Mouse (Mus musculus): ENCODE measurements around the gene 4930590J08Rik.
"Not testable (repeated sequence)": the region's sequence is repeated elsewhere in the genome, so short reads cannot be mapped to it uniquely, and the experiment has no call there.

Gene 4930590J08Rik

DNA sequence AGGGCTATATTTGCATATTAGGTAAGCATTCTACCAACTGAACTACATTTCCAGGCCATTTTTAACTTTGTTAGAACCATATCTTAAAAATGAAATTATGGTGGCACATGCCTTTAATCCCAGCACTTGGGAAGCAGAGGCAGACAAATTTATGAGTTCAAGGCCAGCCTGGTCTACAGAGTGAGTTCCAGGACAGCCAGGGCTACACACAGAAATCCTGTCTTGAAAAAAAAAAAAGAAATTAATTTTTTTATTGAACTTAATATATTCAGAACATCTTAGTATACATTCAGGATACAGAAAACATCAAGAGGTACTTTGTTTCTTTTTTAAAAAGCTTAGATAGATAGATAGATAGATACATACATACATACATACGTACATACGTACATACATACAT, at the start of gene 4930590J08Rik:
4930590J08Rik (plus strand) TSS at position 301 of the 400 bp plus-strand sequence.
- DNase-seq, result not testable (repeated sequence)

DNA sequence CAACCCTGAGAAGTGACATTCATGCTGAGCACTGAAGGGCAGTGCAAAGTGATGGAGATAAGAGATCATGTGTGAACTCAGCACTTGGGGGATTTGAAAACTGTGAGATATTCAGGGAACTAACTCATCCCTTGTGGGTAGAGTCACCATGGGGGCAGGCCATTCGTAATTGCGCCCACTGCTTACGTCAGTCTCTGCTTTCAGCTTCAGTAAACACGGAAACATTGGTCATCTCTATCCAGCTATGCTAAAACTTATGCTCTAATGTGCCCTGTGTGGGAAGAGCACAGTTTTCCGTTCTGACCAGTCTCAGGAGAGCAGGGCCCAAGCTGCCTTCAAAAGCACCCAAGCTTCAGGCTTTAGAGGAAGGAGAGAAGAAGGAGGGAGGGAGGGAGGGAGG, 44.3 kb upstream of the 4930590J08Rik start:
- DNase-seq, result no peak

DNA sequence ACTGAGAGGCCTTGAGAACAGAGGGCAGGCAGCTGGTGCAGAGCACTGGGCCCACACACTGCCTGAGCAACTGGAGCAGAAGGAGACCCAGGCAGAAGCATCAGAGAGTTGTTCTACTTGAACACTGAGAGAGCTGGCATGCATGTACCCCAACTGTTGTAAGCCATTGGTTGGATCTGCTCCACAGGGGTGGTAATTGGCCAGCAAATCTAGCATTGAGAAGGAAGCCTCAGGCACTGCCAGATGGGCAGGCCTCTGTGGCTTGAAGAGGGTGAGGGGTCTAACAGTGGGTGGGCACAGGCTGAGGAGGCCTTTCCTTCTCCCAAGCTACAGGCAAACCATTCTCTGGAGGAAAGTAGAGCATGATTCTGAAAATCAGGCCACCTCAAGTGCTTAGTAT, 39.8 kb upstream of the 4930590J08Rik start:
- DNase-seq, result no peak

DNA sequence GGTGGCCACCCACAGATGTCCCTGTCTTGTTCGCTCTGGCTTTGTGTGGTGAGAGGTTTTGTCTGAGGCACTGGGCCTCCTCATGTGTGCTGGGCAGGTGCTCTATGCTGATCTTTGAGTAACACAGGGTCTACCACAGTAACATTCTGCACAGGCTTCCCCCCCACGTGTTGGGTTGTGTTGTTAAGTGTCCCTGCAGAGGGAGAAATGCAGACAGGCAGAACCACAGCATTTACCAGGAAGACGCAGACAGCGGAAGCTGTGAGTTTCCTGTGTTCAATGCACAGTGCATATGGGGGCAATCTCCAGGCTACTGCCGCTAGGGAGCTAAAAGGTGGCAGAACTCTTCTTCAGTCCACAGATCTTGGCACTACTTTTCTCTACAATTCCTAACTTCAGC, 38.0 kb upstream of the 4930590J08Rik start:
- DNase-seq, result no peak

DNA sequence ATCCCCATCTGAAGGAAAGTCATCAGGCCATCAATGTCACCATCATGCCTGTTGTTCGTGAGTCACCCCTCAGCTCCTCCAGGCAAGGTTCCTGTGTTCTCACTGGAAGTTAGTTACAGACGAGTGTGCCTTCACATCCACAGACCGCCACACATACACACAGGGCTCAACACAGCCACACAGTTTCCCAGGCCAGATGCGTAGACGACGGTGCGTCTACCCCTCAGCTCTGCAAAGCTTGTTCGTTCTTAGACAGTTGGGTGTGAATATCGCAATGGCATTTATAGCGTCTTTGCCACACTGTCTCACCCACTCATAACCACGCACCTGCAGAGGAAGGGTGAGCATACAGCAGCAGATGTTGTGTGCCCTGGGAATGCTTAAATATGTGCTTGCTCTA, 37.0 kb upstream of the 4930590J08Rik start:
- no peak for DNase-seq

DNA sequence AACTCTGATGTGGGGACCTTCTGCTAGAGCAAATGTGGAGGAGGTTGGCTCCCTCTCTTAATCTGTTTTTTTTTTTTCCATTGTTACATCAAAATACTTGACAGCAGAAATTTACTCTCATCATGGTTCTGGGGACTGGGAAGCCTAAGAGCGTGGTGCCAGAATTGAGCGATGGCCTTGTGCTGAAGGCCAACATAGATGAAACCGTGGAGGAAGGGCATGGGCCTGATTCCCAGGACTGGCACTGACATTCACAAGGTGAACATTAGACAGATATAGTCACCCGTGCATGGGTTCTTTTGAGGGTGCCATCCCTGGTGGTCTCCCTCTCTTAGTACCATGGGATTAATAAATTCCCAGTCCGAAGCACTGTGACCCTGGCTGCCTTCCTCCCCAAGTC, 34.5 kb upstream of the 4930590J08Rik start:
- DNase-seq, result no peak

DNA sequence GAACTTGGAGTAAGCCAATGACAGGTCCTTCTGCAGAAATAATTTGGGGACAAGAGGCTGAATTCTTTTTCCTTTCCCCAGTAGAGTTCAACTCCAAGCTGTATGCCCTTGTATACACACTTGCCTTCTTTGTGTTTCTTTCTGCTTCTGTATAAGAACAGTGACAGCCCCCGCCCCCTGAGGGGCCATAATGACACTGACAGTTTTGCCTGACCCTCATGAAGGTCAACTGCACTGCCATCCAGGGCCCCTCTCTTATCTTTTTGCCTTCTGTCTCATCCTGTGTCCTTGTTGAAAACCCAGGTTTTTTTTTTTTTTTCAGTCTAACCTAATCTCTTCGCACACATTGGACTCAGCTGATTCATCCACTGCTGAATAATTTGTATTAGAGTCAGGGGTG, 29.8 kb upstream of the 4930590J08Rik start:
- DNase-seq, result no peak

DNA sequence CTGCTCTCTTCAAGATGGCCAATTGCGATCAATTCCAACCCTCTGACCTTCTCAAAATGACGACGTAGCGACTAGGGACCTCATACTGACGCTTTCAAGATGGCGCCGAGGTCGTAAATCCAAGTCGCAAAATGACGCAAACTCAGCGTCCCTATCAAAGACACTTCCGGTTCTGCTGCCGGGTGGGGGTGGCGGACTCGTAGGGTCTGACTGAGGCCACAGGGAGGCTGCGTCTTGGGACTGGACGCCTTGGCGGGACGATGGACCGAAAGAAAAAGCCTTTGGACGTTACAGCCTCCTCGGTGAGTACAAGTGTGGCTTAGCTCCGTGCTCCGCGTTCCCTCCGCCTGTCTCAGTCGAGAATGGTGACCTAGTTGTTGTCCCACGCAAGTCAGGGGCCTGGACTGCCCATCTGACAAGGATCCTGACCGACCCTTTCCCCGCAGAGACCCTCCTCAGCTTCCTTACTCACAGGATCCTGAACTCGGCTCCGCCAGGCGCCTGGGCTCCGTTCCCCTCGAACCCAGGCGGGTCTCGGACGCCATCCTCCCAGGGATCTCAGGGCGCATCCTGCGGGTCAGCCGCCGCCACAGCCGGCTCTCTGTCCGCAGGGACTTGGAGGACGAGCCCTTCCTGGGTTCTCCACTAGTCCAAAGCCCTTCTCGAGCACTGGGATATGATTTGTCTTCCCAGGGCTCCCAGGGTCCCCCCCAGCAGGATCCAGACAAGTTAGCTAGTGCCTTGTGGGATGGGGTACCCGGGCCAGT, 24.5 kb upstream of the 4930590J08Rik start, which contains the start of gene Ccdc174:
Ccdc174 (plus strand) TSS at position 169 of the 767 bp plus-strand sequence.
- DNase-seq, result peak; percentile 93 to 94

DNA sequence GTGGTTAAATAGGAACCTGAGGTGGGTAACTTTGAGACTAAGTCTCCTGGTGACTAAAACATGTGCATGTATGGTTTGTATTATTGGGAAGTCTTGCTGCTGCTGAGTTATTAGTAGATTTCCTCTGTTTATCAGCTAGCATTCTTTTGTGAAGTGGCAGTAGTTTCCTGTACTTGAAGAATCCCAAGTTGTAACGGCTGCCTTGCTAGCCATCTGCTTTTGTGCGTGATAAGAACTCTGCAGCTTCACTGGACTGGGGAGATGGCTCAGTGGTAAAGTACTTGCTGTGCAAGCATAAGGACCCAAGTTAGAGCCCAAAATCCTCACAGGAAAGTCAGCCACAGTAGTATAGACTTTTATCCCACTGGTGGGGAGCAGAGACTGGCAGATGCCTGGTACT, 18.8 kb upstream of the 4930590J08Rik start:
- DNase-seq, result no peak

DNA sequence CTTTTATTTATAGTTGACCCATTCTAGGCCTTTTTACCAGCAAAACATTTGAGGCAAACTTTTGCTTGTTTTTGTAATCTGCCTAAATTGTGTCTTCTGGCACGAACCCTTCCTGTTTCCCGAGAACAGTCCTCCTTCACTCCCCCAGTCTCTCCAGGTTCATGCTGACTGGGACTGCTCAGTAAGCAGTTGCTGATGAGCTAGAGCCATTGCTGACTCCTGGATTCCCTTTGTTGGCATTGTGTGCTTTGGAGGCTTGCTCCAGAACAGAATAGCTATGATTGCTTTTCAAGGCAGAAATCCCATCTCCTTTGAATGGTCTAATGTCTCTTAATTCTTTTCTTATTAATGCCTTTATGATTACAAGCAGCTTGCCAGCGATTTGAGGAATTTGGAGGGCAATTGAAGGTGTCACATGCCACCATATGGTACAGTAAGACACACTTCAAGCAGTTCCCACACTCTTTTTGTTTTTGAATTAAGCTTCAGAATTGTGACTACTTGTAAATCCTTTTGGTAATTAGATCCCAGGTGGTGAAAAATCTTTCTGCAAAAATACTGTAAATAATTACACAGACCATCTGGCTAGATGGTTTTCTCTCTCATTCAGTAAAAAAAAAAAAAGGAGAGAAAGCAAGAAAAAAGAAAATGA, 13.2 kb upstream of the 4930590J08Rik start:
- no peak for DNase-seq

DNA sequence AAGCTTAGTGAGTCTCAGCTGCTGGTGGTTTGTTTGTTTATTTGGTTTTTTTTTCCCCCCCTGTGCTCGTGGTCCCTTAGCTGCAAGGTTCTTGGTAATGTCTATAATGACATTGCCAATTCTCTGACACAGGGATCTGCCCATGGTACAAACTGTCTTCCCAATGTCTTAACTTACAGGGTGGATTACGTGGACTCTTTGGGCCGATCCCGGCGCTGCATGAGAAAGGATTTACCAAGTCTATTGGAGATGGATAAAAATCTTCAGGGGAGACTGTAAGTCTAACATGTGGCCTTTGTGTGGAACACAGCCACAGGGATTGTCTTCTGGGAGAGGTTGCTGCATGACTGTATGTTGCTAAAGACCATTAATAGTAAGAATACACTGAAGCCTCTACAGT, 12.0 kb upstream of the 4930590J08Rik start:
- no peak for DNase-seq

DNA sequence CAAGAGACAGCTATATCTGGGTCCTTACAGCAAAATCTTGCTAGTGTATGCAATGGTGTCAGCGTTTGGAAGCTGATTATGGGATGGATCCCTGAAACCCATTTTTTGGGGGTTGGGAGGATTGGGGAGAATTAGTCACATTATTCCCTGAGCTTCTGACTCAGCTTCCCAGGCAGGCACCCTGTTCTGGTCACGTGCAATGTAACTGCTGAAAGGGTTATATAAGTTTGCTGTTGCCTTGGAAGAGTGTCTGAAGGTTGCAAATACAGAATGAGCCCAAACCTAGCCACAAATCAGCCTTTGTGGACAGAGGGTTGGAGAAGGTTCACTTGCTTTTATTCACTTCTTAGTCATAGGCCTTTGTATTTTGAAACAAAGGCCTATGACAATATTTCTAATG, 10.8 kb upstream of the 4930590J08Rik start:
- DNase-seq, result no peak

DNA sequence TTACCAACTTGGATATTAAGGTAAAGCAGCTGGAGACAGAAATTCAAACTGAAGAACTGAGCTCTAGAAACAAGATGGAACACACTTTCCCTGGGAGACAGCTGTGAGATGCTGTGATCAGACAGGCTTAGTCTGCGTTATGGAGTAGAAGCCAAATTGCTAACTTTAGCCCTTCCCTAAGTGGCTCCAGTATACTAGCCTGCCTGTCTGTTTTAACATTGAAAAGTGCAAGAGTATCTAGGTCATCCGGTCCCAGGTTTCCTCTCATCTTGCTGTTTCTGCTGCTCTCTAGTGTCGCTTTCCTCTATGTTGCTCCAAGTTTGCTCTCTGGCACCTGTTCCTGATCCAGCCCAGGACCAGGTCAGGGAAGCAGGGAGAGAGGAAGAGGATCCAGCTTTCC, 5.8 kb upstream of the 4930590J08Rik start:
- DNase-seq, result no peak

DNA sequence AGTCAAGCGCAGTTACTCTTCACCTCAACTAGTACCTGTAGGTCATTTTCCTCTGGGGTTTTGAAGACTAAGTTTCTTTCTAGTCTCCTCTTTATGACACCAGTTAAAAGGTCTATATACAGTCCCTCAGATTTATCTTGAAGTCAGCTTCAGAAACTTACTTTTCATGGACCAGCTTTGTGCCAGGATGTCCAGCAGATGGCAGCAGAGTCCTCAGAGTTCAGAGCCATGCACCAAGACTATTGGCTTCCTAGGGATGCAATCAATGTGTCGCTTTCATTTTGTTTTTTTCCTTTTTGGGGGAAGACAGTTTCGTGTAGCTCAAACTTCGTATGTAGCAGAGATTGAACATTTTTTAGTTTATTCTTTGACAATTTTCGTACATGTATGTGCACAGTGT, 1.1 kb upstream of the 4930590J08Rik start:
- DNase-seq, result peak; percentile 65 to 82

DNA sequence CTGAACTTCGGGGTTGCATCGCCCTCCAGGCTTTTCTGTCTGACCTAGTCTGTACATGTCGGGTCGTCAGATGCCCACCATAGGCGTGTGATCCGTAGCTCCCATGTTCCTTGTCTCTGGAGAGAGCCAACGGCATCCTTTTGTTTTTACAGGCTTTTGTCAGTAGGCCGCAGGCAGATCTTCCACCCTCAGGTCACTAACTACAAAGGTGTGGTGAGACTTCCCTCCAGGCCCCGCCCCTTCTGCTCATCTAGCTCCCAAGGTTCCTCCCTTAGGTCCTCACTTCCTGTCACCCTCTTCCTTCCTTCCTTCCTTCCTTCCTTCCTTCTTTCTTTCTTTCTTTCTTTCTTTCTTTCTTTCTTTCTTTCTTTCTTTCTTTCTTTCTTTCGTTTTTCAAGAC, 11.4 kb downstream of the 4930590J08Rik start:
- DNase-seq, result no peak

DNA sequence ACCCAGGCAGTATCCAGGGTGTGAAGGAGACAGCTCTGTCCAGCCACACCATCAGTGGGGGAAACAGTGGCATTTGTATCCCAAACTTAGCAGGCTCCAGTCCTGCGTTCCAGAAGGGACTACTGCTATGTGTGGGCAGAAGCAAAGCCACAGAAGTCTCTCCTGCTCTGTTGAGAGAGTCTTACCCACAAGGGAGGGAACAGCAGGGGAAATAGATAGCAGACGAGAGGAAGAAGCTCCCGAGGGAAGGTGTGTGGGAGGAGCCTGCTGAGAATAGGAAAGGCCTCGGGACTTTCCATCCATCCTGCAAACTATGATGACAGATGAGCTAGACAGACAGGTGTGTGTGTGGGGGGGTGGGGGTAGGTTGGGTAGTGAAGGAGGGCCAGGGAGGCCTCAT, 14.7 kb downstream of the 4930590J08Rik start:
- no peak for DNase-seq

DNA sequence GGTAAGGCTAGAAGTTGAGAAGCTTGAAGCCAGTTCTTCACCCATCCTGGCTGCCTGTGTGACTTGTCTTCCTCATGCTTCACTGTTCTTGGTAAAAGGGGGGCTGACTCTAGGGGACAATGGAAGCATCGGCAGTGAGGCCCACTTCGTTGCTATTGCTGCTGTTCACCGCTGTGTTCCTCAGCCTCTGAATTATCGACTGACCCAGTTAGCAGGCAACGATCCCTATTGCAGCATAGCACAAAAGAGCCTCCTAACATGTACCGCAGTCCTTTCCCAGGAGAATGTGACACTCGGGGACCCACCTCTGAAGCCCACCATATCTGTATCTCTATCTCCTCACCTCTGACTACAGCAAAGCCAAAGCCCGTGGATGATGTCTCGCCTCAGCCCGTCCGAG, 15.1 kb downstream of the 4930590J08Rik start:
- DNase-seq, result no peak

DNA sequence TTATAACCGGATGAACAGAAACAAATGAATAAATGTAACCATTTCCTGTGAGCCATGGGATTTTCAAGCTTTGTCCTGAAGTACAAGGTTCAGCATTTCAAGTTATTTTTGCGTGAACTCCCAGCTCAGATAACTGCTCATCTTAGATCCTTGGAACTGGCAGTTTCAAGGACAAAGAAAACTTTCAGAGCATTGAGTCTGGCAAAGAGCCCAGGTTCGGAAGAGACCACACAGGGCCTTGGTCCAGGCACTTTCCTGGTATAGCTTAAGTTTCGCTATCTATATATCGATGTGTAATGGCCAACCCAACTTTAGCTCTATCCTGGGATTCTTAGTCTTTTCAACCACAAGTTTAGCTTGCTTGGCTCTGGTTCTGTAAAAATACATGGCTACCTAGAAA, 28.6 kb downstream of the 4930590J08Rik start:
- no peak for DNase-seq

DNA sequence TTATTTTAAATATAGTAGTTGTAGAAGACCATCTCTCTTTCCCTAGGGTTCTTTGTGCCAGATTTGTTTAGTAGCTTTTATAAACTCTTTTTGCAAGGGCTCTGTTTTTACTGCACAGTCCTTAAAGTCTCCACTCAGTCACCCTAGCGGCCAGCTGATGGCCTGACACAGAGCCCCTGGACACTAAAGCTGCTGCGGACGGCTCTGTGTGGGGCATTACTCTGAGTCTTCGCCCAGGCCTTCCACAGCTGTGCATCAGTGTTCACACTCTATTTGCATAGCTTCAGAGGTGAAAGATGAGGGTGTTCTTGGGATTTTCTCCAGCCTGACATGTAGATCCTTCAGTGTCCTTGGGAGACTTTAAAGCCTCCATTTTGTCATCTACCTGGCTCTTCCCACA, 35.9 kb downstream of the 4930590J08Rik start:
- DNase-seq, result peak; percentile 40 to 83

DNA sequence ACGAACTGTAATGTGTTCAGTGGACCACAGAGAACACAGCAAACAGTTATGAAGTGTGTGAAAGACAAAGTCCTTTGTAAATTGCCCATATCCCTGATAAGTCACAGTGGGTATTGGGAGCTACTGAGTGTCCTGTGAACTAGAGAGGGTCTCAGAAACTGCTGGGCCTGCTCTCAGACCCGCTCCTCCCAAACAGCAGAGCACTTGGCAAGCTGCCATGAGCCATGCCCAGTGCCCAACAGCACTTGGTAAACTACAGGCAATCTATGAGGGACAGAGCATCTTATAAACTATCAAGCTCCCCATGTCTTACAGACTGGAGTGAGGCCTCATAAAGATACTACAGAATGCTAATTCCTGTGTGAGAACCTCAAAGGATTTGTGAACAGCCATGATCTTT, 45.8 kb downstream of the 4930590J08Rik start:
- no peak for DNase-seq

DNA sequence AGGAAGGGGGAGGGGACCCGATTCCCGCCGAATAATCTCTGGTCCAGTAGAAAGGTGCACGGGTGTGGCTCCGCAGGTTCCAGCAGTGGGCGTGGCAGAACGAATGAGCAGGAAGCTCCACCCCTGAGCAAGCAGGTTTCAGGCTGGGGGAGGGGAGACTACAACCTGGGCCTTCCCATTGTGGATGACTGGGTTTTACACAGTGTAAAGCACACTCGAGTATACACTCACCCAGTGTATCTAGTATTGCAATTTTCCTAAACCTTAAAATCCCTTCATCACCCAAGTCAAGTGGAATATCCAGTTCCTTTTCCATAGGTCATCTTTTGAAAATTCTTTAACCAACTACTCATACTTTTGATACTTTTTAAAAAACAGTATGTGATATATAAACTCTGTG, 55.4 kb downstream of the 4930590J08Rik start:
- not testable (repeated sequence) for DNase-seq

DNA sequence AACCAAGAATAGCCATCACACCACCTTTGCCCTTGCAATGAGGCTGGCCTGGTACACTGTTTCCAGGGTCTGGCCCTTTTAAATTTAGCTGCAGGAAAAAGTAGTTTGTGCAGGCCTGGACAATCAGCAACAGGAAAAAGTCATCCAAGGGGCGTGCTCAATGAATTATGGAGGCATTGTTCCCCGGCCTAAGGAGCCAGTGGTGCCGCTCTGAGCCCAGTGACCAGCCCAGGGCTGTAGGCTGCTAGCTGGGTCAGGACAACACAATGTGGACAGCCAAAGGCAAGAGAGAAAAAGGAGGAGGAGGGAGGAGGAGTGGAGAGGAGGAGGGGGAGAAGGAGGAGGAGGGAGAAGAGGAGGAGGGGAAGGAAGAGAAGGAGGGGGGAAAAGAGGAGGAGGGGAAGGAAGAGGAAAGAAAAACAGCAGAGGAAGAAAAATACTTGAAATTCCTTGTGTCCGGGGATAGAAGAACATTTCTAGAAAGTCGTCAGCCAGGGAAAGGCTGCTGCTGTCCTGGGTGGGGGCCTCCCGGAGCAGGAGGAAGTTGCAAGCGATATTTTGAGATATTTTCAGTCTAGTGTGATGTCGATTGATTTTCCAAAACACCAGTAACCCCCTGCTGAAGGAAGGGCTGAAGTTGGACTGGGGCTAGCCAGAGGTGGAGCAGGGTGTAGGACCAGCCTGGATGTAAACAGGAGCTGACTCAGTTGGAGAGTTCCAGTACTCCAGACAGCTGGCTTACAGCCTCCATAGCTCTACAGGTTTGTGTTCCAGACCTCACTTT, 57.6 kb downstream of the 4930590J08Rik start:
- peak; percentile 64 to 82 for DNase-seq

DNA sequence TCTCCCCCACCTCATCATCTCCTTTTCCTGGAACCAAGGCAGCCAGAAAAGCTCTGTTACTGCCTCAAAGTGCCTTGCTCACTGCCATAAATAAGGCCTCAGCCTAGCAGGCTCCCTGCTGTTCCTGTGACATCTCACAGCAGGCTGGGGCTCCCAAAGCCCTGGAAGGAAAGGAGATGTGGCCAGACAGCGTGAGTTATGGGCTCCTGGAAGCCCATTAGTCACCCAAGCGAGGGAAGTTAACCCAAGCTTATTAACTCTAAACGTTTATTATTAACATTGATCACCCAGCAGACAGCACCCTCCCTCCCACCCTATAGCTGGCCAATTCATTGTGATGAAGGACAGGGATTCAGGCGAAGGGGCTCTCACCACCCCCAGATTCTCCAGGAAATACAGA, 60.8 kb downstream of the 4930590J08Rik start:
- no peak for DNase-seq

DNA sequence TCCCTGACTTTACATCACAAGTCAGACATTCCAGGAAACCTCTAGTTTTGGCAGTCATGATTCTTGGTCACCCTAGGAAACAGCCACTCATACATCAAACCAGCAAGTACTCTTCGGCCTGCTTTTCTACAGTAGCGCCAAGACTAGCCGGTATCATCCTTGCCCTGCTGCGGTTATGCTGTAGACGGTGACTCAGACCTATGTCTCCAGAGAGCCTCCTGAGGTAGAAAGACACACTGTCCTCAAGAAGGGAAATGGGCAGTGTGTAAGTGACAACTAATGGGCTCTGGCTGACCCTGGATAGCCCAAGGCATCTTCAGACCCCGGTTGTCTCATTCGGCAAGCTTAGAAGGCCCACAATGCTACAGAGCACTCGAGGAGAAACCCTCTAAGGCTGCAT, 62.5 kb downstream of the 4930590J08Rik start:
- DNase-seq, result no peak
